Comparison of ENCODE assay signal across 9 mouse cellular contexts in genomic region chr7:34759378-34759822, GRCm38 (mm10). TPM values are rescaled to one million over a fixed set of nuclear protein-coding genes. Genes with fewer than 3 reads are reported as not detected.
DNase-seq lines count a peak whose midpoint lies in the region; ATAC-seq lines count a peak whose summit lies in the region.
"Had no signal": no experiment of that assay in that cellular context is flagged by ENCODE, and none has a peak within 500 bp of the region (broad histone marks: within the 10 kb centered on the region; RNA-seq: fewer than 3 reads in every experiment).

No protein-coding gene starts in this region.

- intact Hi-C loops in gastrocnemius, postnatal 36 days (cut with DNase I): no loop called here

- H3K27ac ChIP-seq in midbrain, embryonic 14.5 days (replicated peaks; ENCODE audit: low read depth, low read length): peak overlapping the region; percentile 56
- H3K27ac ChIP-seq in midbrain, embryonic 10.5 days (replicated peaks): no peak overlapping the region
- H3K27ac ChIP-seq in liver, embryonic 12.5 days: no peak overlapping the region

- H3K4me1 ChIP-seq in midbrain, embryonic 14.5 days (ENCODE audit: control insufficient read depth, insufficient read depth, low read length): peaks cover 18% of the 10 kb centered on the region
- H3K4me1 ChIP-seq in midbrain, embryonic 10.5 days: peaks cover 8% of the 10 kb centered on the region; the same call in 1 of the 2 replicates
- no peaks in the 10 kb centered on the region for H3K4me1 ChIP-seq in liver, embryonic 12.5 days

- no peak overlapping the region for H3K4me2 ChIP-seq in midbrain, embryonic 14.5 days (ENCODE audit: low read length)
- H3K4me2 ChIP-seq in liver, embryonic 12.5 days: no peak overlapping the region

- H3K36me3 ChIP-seq in midbrain, embryonic 14.5 days (ENCODE audit: control insufficient read depth, insufficient read depth, low read length): no peaks in the 10 kb centered on the region
- H3K36me3 ChIP-seq in midbrain, embryonic 10.5 days: no peaks in the 10 kb centered on the region
- H3K36me3 ChIP-seq in liver, embryonic 12.5 days: no peaks in the 10 kb centered on the region

- 49% methylated on average over 7 of the region's 7 CpGs for WGBS in midbrain, embryonic 14.5 days
- 85% methylated on average over 7 of the region's 7 CpGs for WGBS in midbrain, embryonic 10.5 days
- 77% methylated on average over 7 of the region's 7 CpGs for WGBS in liver, embryonic 12.5 days (ENCODE audit: insufficient replicate concordance)

- no peak overlapping the region for H3K4me3 ChIP-seq in midbrain, embryonic 14.5 days (replicated peaks; ENCODE audit: low read depth, low read length)
- no peak overlapping the region for H3K4me3 ChIP-seq in midbrain, embryonic 10.5 days
- no peak overlapping the region for H3K4me3 ChIP-seq in liver, embryonic 12.5 days
- H3K4me3 ChIP-seq: myocyte had no signal

- H3K9me3 ChIP-seq in midbrain, embryonic 14.5 days (ENCODE audit: control insufficient read depth, low read length): peaks cover 4% of the 10 kb centered on the region; the same call in 1 of the 2 replicates
- H3K9me3 ChIP-seq in midbrain, embryonic 10.5 days (replicated peaks): no peaks in the 10 kb centered on the region
- no peaks in the 10 kb centered on the region for H3K9me3 ChIP-seq in liver, embryonic 12.5 days (replicated peaks)

- no peaks in the 10 kb centered on the region for H3K27me3 ChIP-seq in midbrain, embryonic 14.5 days (ENCODE audit: control insufficient read depth, insufficient read depth, low read length)
- H3K27me3 ChIP-seq in midbrain, embryonic 10.5 days (ENCODE audit: low read depth, poor library complexity, severe bottlenecking): no peaks in the 10 kb centered on the region
- no peaks in the 10 kb centered on the region for H3K27me3 ChIP-seq in liver, embryonic 12.5 days (replicated peaks)

- no peak for ATAC-seq in midbrain, embryonic 14.5 days (ENCODE audit: low FRiP score, low TSS enrichment)
- ATAC-seq in liver, embryonic 12.5 days: no peak

- H3K9ac ChIP-seq in midbrain, embryonic 14.5 days (replicated peaks; ENCODE audit: low read length): no peak overlapping the region
- H3K9ac ChIP-seq in liver, embryonic 12.5 days: no peak overlapping the region

- DNase-seq in adrenal gland, adult (ENCODE audit: inconsistent age in 2 of 2, low spot score in 1 of 2): peak; percentile 40 to 68
- no peak for DNase-seq in adrenal gland, adult 18-20 months (ENCODE audit: low spot score in 2 of 2)
- DNase-seq in midbrain, embryonic 14.5 days: peak; percentile 66
- no peak for DNase-seq in midbrain, embryonic 10.5 days (ENCODE audit: low spot score)
- DNase-seq in layer of hippocampus, adult 9-11 months: peak; percentile 61
- DNase-seq in right cerebral cortex, postnatal 14 days: peak; percentile 65
- no peak for DNase-seq in gastrocnemius, postnatal 36 days

RNA-seq across cellular contexts. Expression of gene Chst8, which starts 53.1 kb away (rescaled TPM):
- 10 to 100 TPM; 10.6 to 12.7 TPM for total RNA-seq in adrenal gland, adult 18-20 months (2021)
- polyA plus RNA-seq in midbrain, embryonic 14.5 days (2014; fragmentation: Nextera tagmentation; extraction: Ambion mirVana): 14.7 and 14.9 TPM in 2 replicates
- 5.3 and 9.5 TPM in 2 replicates for polyA plus RNA-seq in midbrain, embryonic 10.5 days (2016; fragmentation: Nextera tagmentation; extraction: Ambion mirVana)
- total RNA-seq in gastrocnemius, postnatal 36 days (2021): under 1 TPM; 0.44 to 0.69 TPM
- 1.2 and 1.3 TPM in 2 replicates for polyA plus RNA-seq in liver, embryonic 12.5 days (2016; fragmentation: Nextera tagmentation; extraction: Ambion mirVana)
- polyA plus RNA-seq: myocyte had no signal

Comparison
In these comparisons a context has a peak if more than half of its experiments do, and no peak if none do; other contexts are left out.
1. DNase-seq: peak in adrenal gland, adult (2 of 2), midbrain, embryonic 14.5 days (single experiment), layer of hippocampus, adult 9-11 months (single experiment) and right cerebral cortex, postnatal 14 days (single experiment); none in adrenal gland, adult 18-20 months (0 of 2), midbrain, embryonic 10.5 days (single experiment) and gastrocnemius, postnatal 36 days (0 of 2).